Mouse (Mus musculus) forebrain, embryonic 13.5 days (tissue): ENCODE measurements at regions not wholly inside any gene's neighbourhood (a gene's known extent, or its start where the extent isn't known, plus 50 kb on each side); places are given as distances from the start of the nearest gene placed in this dataset.
"Not testable (repeated sequence)": the region's sequence is repeated elsewhere in the genome, so short reads cannot be mapped to it uniquely, and the experiment has no call there.

Experiments used
- ATAC-seq: fragments of 200-750 bp; cut with Nextera tagmentation; 2 replicates; pipeline ENCODE4 v1.8.0; 2017
- H3K27ac ChIP-seq: fragments of 300-500 bp; sonication (generic); 2 replicates; pipeline ENCODE4 v1.5.1; 2015; ENCODE audit warnings: inconsistent platforms, mild to moderate bottlenecking, moderate library complexity
- H3K27me3 ChIP-seq: fragments of 300-500 bp; sonication (generic); 2 replicates; pipeline ENCODE4 v1.6.1; 2015; ENCODE audit warnings: mild to moderate bottlenecking, inconsistent platforms
- H3K36me3 ChIP-seq: fragments of 300-500 bp; sonication (generic); 2 replicates; pipeline ENCODE4 v1.6.1; 2015; ENCODE audit warnings: mild to moderate bottlenecking, inconsistent platforms; ENCODE audit not compliant: poor library complexity, severe bottlenecking
- H3K4me1 ChIP-seq: fragments of 300-500 bp; sonication (generic); 2 replicates; pipeline ENCODE4 v1.6.1; 2015; ENCODE audit warnings: inconsistent platforms
- H3K4me2 ChIP-seq: fragments of 300-500 bp; sonication (generic); 2 replicates; pipeline ENCODE4 v1.6.1; 2015; ENCODE audit warnings: inconsistent platforms, mild to moderate bottlenecking, moderate library complexity
- H3K4me3 ChIP-seq: fragments of 300-500 bp; sonication (generic); 2 replicates; pipeline ENCODE4 v1.5.1; 2015; ENCODE audit warnings: mild to moderate bottlenecking, inconsistent platforms
- H3K9ac ChIP-seq: fragments of 300-500 bp; sonication (generic); 2 replicates; pipeline ENCODE4 v1.6.1; 2015; ENCODE audit warnings: mild to moderate bottlenecking, inconsistent platforms
- H3K9me3 ChIP-seq: fragments of 300-500 bp; sonication (generic); replicated peaks from 2 replicates; pipeline ENCODE4 v1.6.1; 2016; ENCODE audit warnings: inconsistent platforms
- WGBS: fragments of 180-500 bp; shearing (Covaris S2); methylation state at CpG from one replicate; pipeline ENCODE4 v1.1.7; 2015; 5-methylcytosine and 5-hydroxymethylcytosine counted together

DNA sequence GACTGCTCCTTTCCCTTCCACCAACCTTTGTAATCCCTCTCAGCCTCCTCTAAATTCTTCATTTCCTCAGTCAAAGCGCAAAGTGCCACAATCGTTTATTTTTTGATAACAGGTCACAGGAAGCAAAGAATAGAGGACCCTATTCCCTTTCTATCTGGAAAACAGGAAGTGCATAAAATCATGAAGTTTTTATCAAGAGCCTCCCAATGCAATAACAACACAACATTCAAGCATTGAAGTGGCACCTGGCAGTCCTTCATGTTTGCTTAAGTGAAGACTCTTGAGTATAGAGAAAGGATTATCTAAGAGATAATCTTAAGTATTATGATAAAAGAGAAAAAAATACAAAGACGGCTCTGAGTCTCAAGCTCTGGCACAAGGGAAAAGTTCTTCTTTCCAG is 111.9 kb downstream of the Ibtk start:
- H3K4me3 ChIP-seq, result no peak overlapping the region
- no peak for ATAC-seq
- H3K4me1 ChIP-seq, result no peaks in the 10 kb centered on the region
- no peaks in the 10 kb centered on the region for H3K36me3 ChIP-seq
- no peaks in the 10 kb centered on the region for H3K27me3 ChIP-seq
- no peak overlapping the region for H3K27ac ChIP-seq
- no peaks in the 10 kb centered on the region for H3K9me3 ChIP-seq
- H3K4me2 ChIP-seq, result no peak overlapping the region
- WGBS, result 85% methylated on average over 3 of the region's 3 CpGs
- no peak overlapping the region for H3K9ac ChIP-seq

DNA sequence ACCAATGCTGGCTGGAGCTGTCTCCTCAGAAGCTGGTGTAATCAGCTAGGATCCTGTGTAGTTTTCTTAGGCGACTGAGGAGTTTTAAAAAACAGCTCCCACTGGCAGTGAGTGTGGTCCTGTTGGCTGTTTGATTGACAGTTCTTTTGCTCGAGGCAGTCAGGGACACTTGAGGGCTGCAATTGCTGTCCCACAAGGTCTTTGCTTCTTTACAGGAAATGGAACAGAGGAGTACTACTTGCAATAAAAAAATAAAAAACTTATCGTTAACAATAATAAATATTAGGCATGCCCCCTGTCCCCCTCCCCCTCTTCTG is 113.0 kb downstream of the Ibtk start:
- Histone ChIP-seq H3K36me3 (no peaks in the 10 kb centered on the region), H3K9ac (no peak overlapping the region), H3K4me3 (no peak overlapping the region), H3K4me1 (no peaks in the 10 kb centered on the region), H3K9me3 (no peaks in the 10 kb centered on the region), H3K27me3 (no peaks in the 10 kb centered on the region), H3K27ac (no peak overlapping the region), H3K4me2 (no peak overlapping the region)
- no peak for ATAC-seq
- WGBS, result 66% methylated on average over 3 of the region's 3 CpGs

DNA sequence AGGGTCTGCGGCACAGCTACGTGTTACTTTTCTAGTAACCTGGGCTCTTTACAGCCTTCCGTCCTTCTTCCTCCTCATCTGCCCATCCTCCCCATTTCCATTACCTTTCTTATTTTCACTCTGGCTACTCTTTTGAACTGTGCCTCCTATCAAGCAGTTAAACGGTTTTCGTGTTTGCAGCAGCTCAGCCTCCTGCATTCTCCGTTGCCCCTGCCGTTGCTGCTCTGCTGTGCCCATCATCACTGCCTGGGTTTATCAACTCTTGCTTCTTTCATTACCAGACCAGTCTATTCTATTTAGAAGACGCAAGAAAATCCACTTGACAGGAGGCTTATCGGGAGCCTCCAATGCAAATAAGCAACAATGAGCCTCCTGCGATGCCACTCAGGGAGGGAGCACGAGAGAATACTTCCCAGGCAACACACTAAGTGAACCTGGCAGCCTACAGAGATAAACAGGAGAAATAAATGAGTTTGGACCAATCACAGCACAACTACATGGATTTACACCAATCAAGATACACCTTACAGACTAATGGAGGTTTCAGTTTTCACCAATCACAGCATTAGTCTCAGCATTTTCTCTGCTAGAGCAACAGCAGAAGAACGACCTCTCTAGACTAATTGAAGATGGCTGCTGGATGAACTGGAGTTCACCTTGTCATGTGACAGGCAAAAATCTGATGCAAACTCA is 113.5 kb downstream of the Ibtk start:
- Histone ChIP-seq H3K27ac (no peak overlapping the region), H3K9me3 (no peaks in the 10 kb centered on the region), H3K4me1 (no peaks in the 10 kb centered on the region), H3K4me2 (no peak overlapping the region), H3K36me3 (no peaks in the 10 kb centered on the region), H3K9ac (no peak overlapping the region), H3K27me3 (no peaks in the 10 kb centered on the region), H3K4me3 (no peak overlapping the region)
- WGBS, result 78% methylated on average over 12 of the region's 12 CpGs
- ATAC-seq, result peak; percentile 55; the same call in 1 of the 2 replicates

DNA sequence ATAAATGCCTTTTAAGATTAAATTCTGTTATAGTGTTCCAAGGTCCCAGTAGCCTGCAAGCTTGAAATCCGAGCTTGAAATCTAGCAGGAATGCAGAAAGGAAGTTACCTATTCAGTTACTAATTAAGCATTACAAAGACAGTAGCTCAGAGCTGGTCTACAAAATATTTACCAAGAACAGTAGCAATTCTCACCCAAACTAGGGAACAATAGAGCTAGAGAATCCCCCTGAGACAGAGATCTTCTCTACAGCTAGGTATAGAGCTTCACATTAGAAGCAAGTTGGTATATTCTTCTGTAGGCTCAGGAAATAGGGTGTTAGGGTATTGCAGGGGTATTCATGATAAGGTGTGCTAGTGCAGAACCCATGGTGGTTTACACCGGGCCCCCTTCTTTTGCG is 114.3 kb downstream of the Ibtk start:
- not testable (repeated sequence) for H3K9me3 ChIP-seq, ATAC-seq, H3K4me3 ChIP-seq, H3K27me3 ChIP-seq, H3K9ac ChIP-seq, H3K4me1 ChIP-seq, H3K27ac ChIP-seq, H3K36me3 ChIP-seq, H3K4me2 ChIP-seq
- WGBS, result 81% methylated on average over 3 of the region's 3 CpGs

DNA sequence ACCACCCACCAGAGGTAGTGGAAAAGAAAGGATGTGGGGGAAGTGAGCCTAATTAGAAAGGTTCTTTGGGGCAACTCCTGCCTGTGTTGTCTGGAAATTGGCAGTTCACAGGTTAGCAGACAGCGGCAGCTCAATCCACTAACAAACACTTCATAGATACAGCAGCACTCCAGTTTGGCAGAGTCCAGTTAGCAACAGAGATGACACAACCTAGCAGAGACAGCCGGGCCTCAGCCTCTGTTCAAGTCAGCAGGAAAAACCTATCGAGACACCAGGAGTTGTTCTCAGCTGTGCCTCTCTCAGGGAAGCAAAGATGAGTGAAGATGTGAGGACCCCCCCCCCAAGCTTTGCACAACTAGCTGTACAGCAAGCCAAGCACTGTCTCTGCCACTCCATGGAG is 131.2 kb downstream of the Ibtk start:
- no peak for ATAC-seq
- WGBS, result 88% methylated on average over 3 of the region's 3 CpGs
- Histone ChIP-seq H3K27ac (no peak overlapping the region), H3K9me3 (no peaks in the 10 kb centered on the region), H3K36me3 (no peaks in the 10 kb centered on the region), H3K27me3 (no peaks in the 10 kb centered on the region), H3K4me3 (no peak overlapping the region), H3K4me1 (no peaks in the 10 kb centered on the region), H3K9ac (no peak overlapping the region), H3K4me2 (no peak overlapping the region)

DNA sequence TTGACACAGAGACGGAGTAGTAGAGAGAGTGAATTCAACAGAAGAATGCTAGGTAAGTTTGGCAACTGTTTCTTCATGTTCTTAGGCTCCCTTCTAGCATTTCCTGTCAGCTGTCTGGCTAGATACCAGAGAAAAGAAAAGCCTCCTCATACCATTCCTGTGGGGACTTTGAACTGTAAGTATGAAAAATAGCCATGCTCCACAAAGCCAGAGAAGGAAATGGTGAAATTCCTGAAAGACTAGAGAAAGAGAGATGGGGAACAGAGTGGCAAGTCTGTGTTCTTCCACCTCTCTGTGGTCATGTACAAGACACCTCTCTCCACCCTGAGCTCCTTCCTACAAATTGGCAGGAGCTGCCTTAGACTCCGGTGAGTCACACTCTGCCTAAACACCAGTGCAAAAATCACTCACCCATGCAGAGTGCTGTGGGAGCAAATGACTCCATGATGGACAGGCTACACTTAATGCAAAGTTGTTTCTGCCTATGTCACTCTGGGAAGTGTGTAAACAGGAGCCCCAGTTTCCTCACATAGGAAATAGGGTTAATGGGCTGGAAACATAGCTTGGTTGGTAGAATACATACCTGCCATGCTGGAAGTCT is 131.9 kb downstream of the Ibtk start:
- Histone ChIP-seq H3K9me3 (no peaks in the 10 kb centered on the region), H3K4me1 (no peaks in the 10 kb centered on the region), H3K27me3 (no peaks in the 10 kb centered on the region), H3K27ac (no peak overlapping the region), H3K4me3 (no peak overlapping the region), H3K4me2 (no peak overlapping the region), H3K9ac (no peak overlapping the region), H3K36me3 (no peaks in the 10 kb centered on the region)
- ATAC-seq, result no peak
- WGBS, result 71% methylated on average over 2 of the region's 2 CpGs

DNA sequence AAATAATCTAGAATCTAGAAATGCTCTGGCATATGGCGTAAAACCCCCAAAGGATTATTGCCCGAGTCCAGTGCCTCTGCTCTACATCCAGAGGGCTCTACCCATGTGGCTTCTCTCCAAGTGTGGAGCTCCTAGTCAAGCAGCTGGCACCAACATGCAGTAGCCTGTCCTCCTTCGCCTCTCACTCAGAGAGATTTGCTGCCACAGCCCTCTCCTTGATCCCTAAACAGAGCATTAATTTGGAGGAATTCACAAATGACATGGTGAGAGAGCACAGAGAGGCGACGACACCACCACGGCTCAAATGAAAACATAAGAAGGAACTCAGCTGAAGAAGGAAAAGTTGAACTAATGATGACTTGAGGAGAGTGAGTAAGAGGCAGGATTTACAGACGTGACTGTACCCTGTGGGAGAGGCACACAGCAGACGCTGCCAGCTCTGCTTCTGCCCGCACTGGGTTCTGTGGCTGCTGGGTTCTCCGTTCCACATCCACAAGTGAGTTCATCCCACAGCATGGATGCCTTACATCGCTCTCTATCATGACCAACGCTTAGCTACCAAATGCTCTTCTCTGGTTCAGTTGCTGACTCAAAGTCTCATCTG is 132.8 kb downstream of the Ibtk start:
- no peak overlapping the region for H3K4me2 ChIP-seq
- 86% methylated on average over 12 of the region's 12 CpGs for WGBS
- H3K4me3 ChIP-seq, result no peak overlapping the region
- H3K36me3 ChIP-seq, result no peaks in the 10 kb centered on the region
- H3K27ac ChIP-seq, result no peak overlapping the region
- ATAC-seq, result no peak
- H3K4me1 ChIP-seq, result no peaks in the 10 kb centered on the region
- H3K9ac ChIP-seq, result no peak overlapping the region
- no peaks in the 10 kb centered on the region for H3K9me3 ChIP-seq
- no peaks in the 10 kb centered on the region for H3K27me3 ChIP-seq

DNA sequence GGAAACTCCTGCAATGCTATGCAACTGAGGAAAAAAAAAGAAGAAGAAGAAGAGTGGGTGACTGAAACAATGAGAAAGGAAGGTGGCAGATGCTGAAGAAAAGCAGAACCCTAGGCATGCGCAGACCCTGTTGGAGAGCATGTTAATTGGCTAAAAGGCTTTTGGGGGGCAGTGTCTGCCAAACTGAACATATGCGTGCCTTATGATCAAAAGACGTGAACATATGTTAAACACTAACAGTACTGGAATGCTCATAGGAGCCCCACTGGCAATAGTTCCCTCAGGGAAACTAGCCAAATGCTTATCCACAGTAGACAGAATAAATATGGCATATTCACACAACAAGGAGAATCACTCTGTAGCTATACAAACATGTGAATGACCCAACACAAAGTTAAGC is 140.0 kb downstream of the Ibtk start:
- Histone ChIP-seq H3K4me1 (no peaks in the 10 kb centered on the region), H3K4me2 (no peak overlapping the region), H3K27me3 (no peaks in the 10 kb centered on the region), H3K4me3 (no peak overlapping the region), H3K9me3 (no peaks in the 10 kb centered on the region), H3K27ac (no peak overlapping the region), H3K9ac (no peak overlapping the region), H3K36me3 (no peaks in the 10 kb centered on the region)
- peak; percentile 97 for ATAC-seq
- 56% methylated on average over 3 of the region's 3 CpGs for whole genome bisulfite sequencing

DNA sequence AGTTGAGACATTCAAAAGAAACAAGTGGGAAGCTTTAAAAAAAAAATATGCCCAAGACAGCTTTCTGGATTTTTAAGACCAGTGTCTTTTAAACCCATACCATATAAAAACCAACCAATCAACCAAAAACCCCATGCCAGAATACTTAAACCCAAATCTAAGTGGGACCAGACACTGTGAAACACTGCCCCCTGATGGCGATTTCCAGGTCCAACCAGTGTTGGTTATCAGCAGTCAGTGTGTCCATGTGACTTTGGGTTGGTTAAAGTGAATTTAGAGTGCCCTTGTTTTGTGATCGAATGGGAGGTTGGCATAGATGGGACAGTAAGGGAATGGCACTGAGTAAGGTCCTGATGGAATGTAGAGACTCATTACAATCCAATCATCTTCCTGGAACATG is 152.2 kb downstream of the Ibtk start:
- H3K4me2 ChIP-seq, result no peak overlapping the region
- no peak overlapping the region for H3K27ac ChIP-seq
- no peaks in the 10 kb centered on the region for H3K27me3 ChIP-seq
- H3K4me3 ChIP-seq, result no peak overlapping the region
- H3K9ac ChIP-seq, result no peak overlapping the region
- WGBS, result 38% methylated on average over 2 of the region's 2 CpGs
- no peaks in the 10 kb centered on the region for H3K4me1 ChIP-seq
- H3K9me3 ChIP-seq, result no peaks in the 10 kb centered on the region
- ATAC-seq, result no peak
- H3K36me3 ChIP-seq, result no peaks in the 10 kb centered on the region

DNA sequence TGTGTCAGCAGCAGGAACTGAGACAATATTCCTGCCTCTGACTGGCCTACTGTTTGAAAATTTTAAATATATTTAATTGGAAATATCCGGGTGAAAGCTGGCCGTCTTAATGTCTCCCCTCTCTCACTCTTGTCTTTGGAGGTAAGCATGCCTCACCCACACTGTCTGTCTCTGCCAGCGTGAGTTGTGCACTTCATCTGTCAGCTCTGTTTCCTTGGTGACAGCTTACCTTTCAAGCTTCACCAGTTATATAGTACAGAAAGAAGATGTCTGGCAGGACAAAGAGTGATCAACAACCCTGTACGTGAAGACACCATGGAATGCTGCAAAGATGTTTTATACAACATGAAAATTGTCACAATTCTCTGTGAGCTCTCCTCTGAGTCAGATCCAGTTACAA is 155.3 kb downstream of the Ibtk start:
- Histone ChIP-seq H3K9me3 (no peaks in the 10 kb centered on the region), H3K4me1 (no peaks in the 10 kb centered on the region), H3K27ac (no peak overlapping the region), H3K36me3 (no peaks in the 10 kb centered on the region), H3K27me3 (no peaks in the 10 kb centered on the region), H3K4me2 (no peak overlapping the region), H3K9ac (no peak overlapping the region), H3K4me3 (no peak overlapping the region)
- no peak for ATAC-seq
- 81% methylated on average over 4 of the region's 4 CpGs for WGBS

DNA sequence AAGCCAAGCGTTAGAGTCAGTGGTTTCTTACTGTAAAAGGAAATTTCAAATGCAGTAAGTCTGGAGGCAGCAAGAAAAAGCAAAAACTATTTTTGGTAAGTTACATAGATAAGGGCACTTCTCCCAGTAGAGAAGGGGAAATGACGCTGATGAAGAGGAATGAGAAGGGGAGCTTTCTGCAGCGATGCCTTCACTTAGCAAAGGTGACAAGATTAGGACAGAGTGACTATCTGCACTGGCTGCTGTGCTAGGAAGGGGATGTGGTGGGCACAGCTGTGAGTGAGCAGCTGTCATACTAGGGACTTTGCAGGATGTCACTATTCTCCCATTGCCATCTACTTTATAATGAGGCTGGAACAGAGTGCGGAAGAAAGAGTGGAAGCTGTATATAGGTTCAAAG is 156.5 kb downstream of the Ibtk start:
- no peak overlapping the region for H3K27ac ChIP-seq
- H3K27me3 ChIP-seq, result no peaks in the 10 kb centered on the region
- H3K36me3 ChIP-seq, result no peaks in the 10 kb centered on the region
- no peaks in the 10 kb centered on the region for H3K9me3 ChIP-seq
- H3K4me1 ChIP-seq, result no peaks in the 10 kb centered on the region
- WGBS, result 93% methylated on average over 4 of the region's 4 CpGs
- H3K4me2 ChIP-seq, result no peak overlapping the region
- ATAC-seq, result no peak
- H3K9ac ChIP-seq, result no peak overlapping the region
- H3K4me3 ChIP-seq, result no peak overlapping the region

DNA sequence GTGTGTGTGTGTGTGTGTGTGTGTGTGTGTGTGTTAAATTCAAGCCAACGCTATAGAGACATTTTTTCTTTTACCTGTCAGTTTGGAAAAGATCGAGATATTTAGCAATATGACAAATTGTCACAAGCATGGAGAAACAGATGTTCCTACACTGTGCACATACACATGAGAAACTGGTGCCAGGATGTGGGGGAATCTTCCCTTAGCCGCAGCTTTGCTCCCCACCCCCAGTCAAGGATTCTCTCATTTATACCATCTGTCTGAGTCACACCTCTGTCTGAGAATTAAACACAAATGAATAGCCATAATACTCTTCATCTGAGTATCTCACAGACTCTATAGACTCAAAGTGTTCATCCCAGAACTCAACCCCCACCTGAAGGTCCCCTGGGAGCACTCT is 159.9 kb downstream of the Ibtk start:
- H3K36me3 ChIP-seq, result no peaks in the 10 kb centered on the region
- peak; percentile 48; the same call in 1 of the 2 replicates for ATAC-seq
- 79% methylated on average over 3 of the region's 3 CpGs for WGBS
- no peak overlapping the region for H3K9ac ChIP-seq
- H3K9me3 ChIP-seq, result peaks cover 1% of the 10 kb centered on the region; the same call in 1 of the 2 replicates
- no peak overlapping the region for H3K4me3 ChIP-seq
- H3K4me1 ChIP-seq, result no peaks in the 10 kb centered on the region
- no peak overlapping the region for H3K27ac ChIP-seq
- no peaks in the 10 kb centered on the region for H3K27me3 ChIP-seq
- no peak overlapping the region for H3K4me2 ChIP-seq

DNA sequence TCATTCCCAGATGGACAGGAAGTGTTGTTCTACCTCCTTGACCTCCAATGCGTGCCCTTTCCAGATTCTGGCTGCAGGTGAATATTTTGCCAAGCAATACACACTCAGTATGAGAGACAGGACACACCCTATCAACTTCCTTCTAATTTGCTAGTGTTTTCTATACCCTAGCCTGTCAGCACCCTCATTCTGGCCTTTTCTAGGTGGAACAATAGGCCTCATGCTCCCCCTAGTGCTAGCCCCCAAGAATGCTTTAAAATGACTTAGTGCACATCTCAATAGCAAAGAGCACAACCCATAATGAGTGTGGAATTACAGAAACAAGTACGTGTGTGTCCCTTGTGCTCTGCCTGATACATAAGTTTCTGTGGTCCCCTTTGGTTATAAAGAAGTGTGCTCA is 161.1 kb downstream of the Ibtk start:
- Histone ChIP-seq H3K4me3 (no peak overlapping the region), H3K27ac (no peak overlapping the region), H3K4me1 (no peaks in the 10 kb centered on the region), H3K4me2 (no peak overlapping the region), H3K36me3 (no peaks in the 10 kb centered on the region), H3K27me3 (no peaks in the 10 kb centered on the region), H3K9me3 (peaks cover 7% of the 10 kb centered on the region; the same call in 1 of the 2 replicates), H3K9ac (no peak overlapping the region)
- 39% methylated on average over 2 of the region's 2 CpGs for WGBS
- peak; percentile 62; the same call in 1 of the 2 replicates for ATAC-seq
